Mouse (Mus musculus): Measurements from ENCODE around the gene Cd68. TPM values are rescaled to one million over a fixed set of nuclear protein-coding genes. Genes with fewer than 3 reads are reported as not detected.
A peak's percentile ranks its signal among the peaks of the same experiment; 100 is the strongest.
"Not testable (repeated sequence)": the region's sequence is repeated elsewhere in the genome, so short reads cannot be mapped to it uniquely, and the experiment has no call there.

The Cd68 gene
- total RNA-seq, 2 experiments from 2014 or later, result 9.7 to 15.4 TPM

DNA sequence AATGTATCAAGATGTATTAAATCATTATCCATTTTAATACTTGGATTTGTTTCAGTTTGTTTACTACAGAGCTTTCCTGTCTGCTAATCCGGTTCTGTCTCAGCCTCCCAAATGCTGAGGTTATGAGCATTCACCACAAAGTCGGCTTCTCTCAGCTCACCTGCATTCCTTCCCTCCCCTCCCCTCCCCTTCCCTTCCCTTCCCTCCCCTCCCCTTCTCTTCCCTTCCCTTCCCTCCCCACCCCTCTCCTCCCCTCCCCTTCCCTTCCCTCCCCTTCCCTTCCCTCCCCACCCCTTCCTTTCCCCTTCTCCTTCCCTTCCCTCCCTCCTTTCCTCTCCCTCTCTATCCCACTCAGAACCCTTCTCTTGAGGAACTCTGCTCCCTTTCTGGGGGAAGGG, 38.7 kb upstream of the Cd68 start:
- Histone ChIP-seq H3K4me3 (no peak overlapping the region), H3K27ac (no peak overlapping the region)
- no peak for DNase-seq (ENCODE audit: low spot score in 2 of 2)
- TF ChIP-seq CTCF (conservative IDR thresholded peaks at IDR 0.05), result no peak

DNA sequence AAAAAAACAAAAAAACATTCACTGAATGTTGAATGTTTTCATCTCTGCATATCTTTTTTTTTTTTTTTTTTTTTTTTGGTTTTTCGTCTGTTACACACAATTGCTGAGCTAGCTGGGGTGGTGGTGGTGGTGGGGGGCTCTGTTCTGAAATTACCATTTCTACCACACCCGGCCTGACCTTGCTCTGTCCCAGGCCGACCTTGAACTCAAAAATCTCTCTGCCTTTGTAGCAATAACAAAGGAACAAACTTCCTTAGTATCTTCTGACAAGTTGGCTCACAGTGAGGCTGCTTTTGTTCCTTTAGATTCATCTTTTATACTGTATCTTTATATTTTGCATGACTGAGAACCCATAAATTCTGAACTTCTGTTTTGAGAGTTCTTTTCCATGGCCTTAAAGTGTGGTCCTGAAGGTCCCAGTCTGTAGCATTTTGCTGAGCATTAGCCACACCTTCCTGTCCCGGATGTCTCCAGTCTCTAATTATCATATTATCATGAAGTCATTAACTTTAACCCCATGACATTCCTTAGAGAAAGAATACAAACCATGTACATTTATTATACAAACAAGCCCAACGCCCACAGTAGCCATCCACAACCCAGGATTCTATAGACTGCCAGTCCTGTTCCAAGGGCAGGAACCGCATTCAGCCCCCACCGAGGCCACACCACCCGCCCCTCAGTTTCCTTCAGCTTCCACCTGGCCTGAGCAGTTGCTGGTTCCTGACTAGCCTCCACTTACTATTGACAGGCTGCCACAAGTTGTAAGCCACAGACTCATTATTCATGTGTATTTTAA, 38.1 kb upstream of the Cd68 start:
- TF ChIP-seq CTCF (conservative IDR thresholded peaks at IDR 0.05), result no peak

DNA sequence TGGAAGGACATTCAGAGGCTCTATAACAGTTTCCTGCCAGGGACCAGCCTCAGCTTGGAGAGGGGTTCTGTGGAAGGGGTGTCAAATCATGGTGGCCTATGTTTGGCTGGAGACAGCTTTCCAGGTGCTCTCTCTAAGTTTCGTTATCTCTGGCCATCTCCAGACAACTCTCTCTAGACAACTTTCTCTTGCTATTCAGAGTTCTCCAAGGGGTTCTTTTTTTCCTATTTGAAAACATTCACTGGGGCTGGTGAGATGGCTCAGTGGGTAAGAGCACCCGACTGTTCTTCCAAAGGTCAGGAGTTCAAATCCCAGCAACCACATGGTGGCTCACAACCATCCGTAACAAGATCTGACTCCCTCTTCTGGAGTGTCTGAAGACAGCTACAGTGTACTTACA, 37.4 kb upstream of the Cd68 start:
- not testable (repeated sequence) for H3K4me3 ChIP-seq; H3K27ac ChIP-seq; DNase-seq (ENCODE audit: low spot score in 2 of 2)

More for the DNA sequence above, 38.1 kb upstream of the Cd68 start:
- DNase-seq (ENCODE audit: low spot score in 2 of 2), result no peak
- Histone ChIP-seq H3K4me3 (no peak overlapping the region), H3K27ac (no peak overlapping the region)

DNA sequence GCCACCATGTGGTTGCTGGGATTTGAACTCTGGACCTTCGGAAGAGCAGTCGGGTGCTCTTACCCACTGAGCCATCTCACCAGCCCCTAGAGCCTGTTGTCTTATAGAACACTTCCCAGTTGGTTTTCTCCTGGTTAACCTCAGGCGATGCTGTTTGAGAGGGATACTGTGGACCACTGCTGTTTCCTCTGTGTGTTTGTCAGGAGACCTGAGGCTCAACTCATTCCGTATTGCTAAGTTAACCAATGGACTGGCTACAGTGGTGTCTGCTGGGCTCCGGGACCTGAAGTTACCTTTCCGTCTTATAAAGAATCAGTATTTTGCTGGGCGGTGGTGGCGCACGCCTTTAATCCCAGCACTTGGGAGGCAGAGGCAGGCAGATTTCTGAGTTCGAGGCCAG, 36.9 kb upstream of the Cd68 start:
- DNase-seq (ENCODE audit: low spot score in 2 of 2); H3K27ac ChIP-seq; H3K4me3 ChIP-seq: not testable (repeated sequence)

DNA sequence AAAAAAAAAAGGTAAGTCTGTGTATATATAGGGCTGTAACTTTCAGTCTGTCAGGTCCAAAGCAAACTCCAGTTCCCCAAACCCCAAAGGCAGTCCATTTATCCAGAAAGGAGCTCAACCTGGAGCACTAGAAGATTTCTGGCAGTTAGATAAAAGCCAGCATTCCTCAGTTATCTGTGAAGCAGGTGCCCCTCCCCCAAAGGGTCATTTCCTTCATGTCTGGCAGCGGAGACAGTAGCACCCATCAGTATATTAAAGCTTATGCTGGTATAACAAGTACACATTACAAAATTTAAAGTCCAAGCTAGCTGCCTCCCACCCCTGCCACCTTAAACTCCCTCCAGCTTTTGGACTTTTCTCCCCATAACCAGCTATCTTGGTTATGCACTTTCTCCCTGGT, 33.6 kb upstream of the Cd68 start:
- no peak for TF ChIP-seq CTCF (conservative IDR thresholded peaks at IDR 0.05)
- H3K27ac ChIP-seq, result no peak overlapping the region
- no peak for DNase-seq (ENCODE audit: low spot score in 2 of 2)
- H3K4me3 ChIP-seq, result no peak overlapping the region

DNA sequence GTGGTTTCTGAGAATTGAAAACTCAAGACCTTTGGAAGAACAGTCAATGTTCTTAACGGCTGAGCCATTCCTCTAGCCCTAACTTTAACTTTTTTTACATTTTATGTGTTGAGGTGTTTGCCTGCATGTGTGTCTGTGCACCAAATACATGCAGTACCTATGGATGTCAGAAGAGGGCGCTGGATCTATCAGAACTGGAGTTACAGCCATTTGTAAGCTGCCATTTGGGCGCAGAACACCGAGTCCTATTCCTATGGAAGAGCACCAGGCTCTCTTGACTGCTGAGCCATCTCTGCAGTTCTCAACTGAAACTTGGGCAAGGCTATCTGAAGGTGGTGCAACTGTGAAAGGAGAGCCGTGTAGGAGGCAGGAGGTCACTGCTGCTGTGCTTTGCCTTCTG, 32.6 kb upstream of the Cd68 start:
- peak; percentile 51 for TF ChIP-seq CTCF (conservative IDR thresholded peaks at IDR 0.05)
- DNase-seq (ENCODE audit: low spot score in 2 of 2), result no peak
- Histone ChIP-seq H3K4me3 (no peak overlapping the region), H3K27ac (no peak overlapping the region)

DNA sequence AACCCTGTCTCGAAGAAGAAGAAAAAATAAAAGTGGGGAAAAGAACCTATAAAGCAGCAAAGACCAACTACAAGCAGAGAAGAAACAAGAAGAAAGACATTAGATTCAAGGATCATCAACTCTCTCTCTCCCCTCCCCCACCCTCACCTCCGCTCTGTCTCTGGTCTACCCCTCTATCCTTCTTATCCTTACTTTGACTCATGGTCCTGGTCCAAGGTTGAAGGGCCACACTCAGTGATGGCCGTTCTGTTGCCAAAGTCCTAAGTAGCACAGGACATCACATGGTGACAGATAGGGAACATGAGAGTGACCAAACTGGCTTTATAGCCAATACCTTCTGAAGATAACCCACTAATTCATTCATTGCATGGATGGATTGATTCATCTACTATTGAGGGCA, 31.4 kb upstream of the Cd68 start:
- no peak overlapping the region for H3K27ac ChIP-seq
- no peak for TF ChIP-seq CTCF (conservative IDR thresholded peaks at IDR 0.05)
- DNase-seq (ENCODE audit: low spot score in 2 of 2), result no peak
- no peak overlapping the region for H3K4me3 ChIP-seq

DNA sequence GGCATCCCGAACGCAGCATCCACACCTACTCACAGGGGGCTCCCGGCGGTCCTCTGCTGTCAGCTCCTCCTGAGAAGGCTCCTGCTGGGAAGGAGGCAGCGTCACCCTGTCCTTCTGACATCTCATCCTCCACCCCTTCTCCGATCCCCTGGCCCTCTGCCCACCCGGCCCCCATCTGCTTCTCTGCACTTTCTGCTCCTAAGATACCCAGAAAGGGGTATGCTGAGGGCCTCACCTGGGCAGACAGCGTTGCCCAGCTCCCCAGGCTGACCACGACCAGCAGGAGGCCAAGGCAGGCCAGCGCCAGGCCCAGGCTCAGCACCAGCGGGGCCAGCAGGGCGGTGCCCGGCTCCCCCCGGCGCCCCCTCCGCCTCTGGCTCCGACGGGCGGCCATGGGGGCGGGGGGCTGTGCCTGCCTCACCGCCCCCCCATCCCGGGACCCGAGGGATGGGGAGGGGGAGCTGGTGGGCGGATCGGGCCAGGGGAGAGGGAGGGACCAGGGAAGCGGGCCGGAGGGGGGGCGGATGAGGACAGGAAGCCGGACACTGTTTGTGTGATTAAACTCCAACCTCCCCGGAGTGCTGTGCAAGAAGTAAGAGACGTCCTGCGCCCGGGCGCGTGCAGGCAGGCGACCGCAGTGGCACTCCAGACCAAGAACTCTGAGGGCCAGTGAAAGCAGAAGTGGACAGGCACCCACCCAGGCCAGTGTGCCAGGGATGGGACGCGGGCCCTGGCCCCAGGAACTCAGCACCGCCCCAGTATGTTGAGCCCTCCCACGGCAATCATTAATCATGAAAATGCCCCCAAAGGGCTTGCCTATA, 29.6 kb upstream of the Cd68 start, which contains the start of the genes Tnfsf12 and Tnfsfm13:
Tnfsf12 (minus strand) TSS at position 489 of the 821 bp plus-strand sequence.
Tnfsfm13 (minus strand) TSS at position 738 of the 821 bp plus-strand sequence.
- H3K4me3 ChIP-seq, result peak within 1 kb of the TSS; percentile 66
- TF ChIP-seq CTCF (conservative IDR thresholded peaks at IDR 0.05), result peak; percentile 43
- peak within 1 kb of the TSS; percentile 87 for H3K27ac ChIP-seq
- no peak for DNase-seq (ENCODE audit: low spot score in 2 of 2)

DNA sequence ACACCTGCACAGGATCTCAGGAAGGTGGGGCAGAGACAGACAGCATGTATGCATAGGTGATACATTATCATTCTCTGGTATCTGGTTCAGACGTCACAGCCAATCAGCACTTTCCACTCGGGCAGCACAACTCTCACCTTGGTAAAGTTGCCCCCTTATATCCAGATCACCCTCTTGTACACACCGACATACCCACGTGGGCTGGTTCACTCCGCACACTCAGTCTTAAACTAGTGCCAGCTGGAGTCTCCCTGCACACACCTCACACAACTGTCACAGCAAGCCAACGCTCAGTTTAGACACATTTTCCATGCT, 29.1 kb upstream of the Cd68 start:
- H3K4me3 ChIP-seq, result peak overlapping the region; percentile 66
- no peak for DNase-seq (ENCODE audit: low spot score in 2 of 2)
- no peak for TF ChIP-seq CTCF (conservative IDR thresholded peaks at IDR 0.05)
- peak overlapping the region; percentile 87 for H3K27ac ChIP-seq

DNA sequence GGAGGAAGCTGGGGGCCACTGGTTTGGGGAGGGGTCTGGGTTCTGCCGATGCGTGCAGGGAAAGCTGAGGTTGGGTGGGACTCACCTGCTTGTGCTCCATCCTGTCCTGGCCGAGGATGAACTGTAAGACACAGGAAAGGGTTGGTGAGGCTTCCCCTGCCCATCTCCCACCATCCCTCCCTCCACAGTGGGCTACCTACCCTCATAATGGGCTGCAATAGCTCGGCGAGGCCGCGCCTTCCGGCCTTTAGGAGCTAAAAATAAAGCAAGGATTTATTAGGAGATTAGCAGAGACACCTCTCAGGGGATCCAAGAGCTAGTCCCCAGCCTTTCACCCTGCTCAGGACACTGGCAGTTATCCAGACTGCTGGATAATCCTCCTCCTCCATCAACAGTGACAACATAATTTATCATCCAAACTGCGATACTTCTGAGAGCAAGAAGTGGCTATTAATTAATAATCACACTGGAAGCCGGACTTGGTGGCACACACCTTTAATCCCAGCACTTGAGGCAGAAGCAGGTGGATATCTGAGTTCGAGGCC, 27.5 kb upstream of the Cd68 start:
- no peak for TF ChIP-seq CTCF (conservative IDR thresholded peaks at IDR 0.05)

DNA sequence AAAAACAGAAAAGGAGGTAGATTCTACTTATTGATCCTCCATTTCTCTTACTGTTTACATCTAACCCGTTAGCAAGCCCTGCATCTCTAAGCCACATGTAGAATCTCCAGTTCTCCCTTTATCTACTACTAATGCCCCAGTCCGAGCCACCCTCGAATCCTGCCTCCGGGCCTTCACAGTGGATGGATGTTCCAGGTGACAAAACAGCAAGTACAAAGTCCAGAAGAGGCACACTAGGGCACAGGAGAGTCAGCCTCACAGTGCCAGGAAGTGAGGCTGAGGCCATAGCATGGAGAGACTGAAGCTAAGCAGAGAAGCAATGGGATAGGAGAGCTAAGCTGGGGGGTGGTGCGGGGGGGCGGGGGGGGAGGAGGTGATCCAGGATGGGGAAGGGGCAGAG, 26.9 kb upstream of the Cd68 start:
- DNase-seq (ENCODE audit: low spot score in 2 of 2), result no peak
- no peak for TF ChIP-seq CTCF (conservative IDR thresholded peaks at IDR 0.05)
- Histone ChIP-seq H3K4me3 (no peak overlapping the region), H3K27ac (no peak overlapping the region)

More for the DNA sequence above, 27.5 kb upstream of the Cd68 start:
- Histone ChIP-seq H3K4me3 (no peak overlapping the region), H3K27ac (no peak overlapping the region)
- DNase-seq (ENCODE audit: low spot score in 2 of 2), result no peak

DNA sequence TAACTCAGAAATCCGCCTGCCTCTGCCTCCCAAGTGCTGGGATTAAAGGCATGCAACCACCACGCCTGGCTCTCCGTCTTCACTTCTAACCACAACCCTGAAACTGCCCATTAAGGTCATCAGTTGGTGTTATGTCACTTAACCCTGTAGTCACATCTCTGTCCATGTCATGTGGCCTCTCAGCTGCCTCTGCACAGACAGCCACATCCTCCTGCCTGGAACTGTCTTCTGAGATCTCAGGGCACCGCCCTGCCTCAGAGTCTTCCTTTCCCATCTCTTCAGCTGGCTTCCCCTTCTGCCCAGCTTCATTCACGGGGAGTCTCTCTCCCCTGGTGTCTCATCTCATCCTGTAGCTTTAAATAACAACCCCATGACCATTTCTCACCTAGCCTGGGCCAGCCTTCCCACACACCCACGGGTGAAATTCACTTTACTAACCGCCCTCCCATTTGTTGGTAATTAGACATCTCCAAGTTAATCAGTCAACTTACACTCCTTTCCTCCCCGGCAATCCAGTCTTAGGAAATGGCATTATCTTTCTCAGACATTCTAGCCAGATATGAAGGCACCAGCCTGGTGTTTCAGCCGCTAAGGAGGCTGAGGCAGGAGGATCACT, 26.4 kb upstream of the Cd68 start:
- H3K27ac ChIP-seq, result no peak overlapping the region
- DNase-seq (ENCODE audit: low spot score in 2 of 2), result no peak
- TF ChIP-seq CTCF (conservative IDR thresholded peaks at IDR 0.05), result no peak
- no peak overlapping the region for H3K4me3 ChIP-seq

DNA sequence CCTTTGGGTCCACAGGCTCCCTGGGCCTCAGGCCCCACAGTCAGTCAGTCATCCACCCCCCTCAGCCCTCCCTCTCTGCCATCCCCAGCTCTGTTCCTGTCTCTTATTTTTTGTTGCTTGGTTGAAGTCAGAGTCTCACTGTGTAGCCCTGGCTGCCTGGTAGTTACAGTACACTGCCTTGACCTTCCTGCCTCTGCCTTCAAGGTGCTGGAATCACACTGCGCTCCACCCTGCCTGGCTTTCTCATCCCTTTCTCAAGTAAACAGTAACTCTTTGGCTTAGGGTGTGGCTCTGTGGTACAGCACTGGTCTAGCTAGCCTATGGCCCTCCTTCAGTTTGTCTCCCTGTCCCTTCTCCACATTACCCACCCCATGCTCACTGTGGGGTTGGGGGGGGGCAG, 23.9 kb upstream of the Cd68 start:
- Histone ChIP-seq H3K4me3 (no peak overlapping the region), H3K27ac (no peak overlapping the region)
- TF ChIP-seq CTCF (conservative IDR thresholded peaks at IDR 0.05), result no peak
- no peak for DNase-seq (ENCODE audit: low spot score in 2 of 2)
